15 mouse cellular contexts compared by ENCODE assay signal in the genomic region with DNA sequence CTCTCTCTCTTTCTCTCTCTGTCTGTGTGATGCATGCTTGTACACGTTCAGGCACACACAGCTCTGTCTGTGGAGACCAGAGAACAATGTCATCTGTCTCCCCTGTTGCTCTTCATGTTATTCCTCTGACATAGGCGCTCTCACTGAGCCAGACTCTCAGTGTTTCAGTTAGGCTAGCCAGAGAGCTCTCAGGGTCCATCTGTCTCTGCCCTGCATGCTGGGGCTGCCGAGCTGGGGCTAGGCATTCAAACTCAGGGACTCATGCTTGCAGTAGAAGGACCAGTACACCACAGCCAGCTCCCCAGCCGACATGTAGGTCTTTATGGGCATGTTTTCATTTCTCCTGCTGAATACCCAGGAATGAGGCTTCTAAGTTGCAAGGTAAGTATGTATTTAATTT.
"Had no signal": no experiment of that assay in that cellular context is flagged by ENCODE, and none has a peak within 500 bp of the region (broad histone marks: within the 10 kb centered on the region; RNA-seq: fewer than 3 reads in every experiment).

No protein-coding gene starts in this region.

- ATAC-seq: hindbrain, embryonic 16.5 days; inflammation-experienced regulatory T-cells, adult 6 months; intestine, embryonic 15.5 days; intestine, postnatal 0 days had no signal

- DNase-seq: gastrocnemius, postnatal 10 days; gastrocnemius, postnatal 25 days; heart, postnatal 10 days; heart, postnatal 4 days; kidney, adult 18-20 months; kidney, adult 8-10 months; kidney, postnatal 10 days; kidney, postnatal 25 days; kidney, postnatal 4 days; liver; lung, adult 18-20 months had no signal
